Mouse (Mus musculus): ENCODE results near the gene Tfdp1. TPM values are rescaled to one million over a fixed set of nuclear protein-coding genes. Genes with fewer than 3 reads are reported as not detected.

Tfdp1 gene
- 148 and 170 TPM in 2 replicates for polyA plus RNA-seq (2015; fragmentation: Nextera tagmentation; extraction: Ambion mirVana)

GRCm38 (mm10) chr8:13338255-13338860 is at the start of gene Tfdp1:
Gene Tfdp1 (plus strand): TSS chr8:13338751.
- peak; percentile 96 for ATAC-seq
- no peaks in the 10 kb centered on the region for H3K9me3 ChIP-seq
- peak within 1 kb of the TSS; percentile 96 for H3K9ac ChIP-seq
- H3K36me3 ChIP-seq, result peaks cover 11% of the 10 kb centered on the region; the same call in 1 of the 2 replicates
- no peaks in the 10 kb centered on the region for H3K27me3 ChIP-seq (replicated peaks)
- H3K4me3 ChIP-seq (replicated peaks), result peak within 1 kb of the TSS; percentile 88
- WGBS, result under 1% methylated on average over 59 of the region's 72 CpGs
- peak within 1 kb of the TSS; percentile 79 for H3K4me2 ChIP-seq (replicated peaks)
- H3K27ac ChIP-seq, result peak within 1 kb of the TSS; percentile 73
- peaks cover 12% of the 10 kb centered on the region for H3K4me1 ChIP-seq (replicated peaks)

- Histone ChIP-seq H3K27me3 (replicated peaks) (no peaks in the 10 kb centered on the region), H3K36me3 (peaks cover 24% of the 10 kb centered on the region), H3K9me3 (no peaks in the 10 kb centered on the region), H3K4me2 (replicated peaks) (no peak overlapping the region), H3K4me1 (replicated peaks) (no peaks in the 10 kb centered on the region), H3K9ac (no peak overlapping the region), H3K27ac (no peak overlapping the region), H3K4me3 (replicated peaks) (no peak overlapping the region)
- no peak for ATAC-seq
- 31% methylated on average over 9 of the region's 9 CpGs for WGBS
Measured at GRCm38 (mm10) chr8:13292364-13292763, 46.2 kb upstream of the Tfdp1 start.

GRCm38 (mm10) chr8:13293677-13294470 is 44.7 kb upstream of the Tfdp1 start:
- H3K27me3 ChIP-seq (replicated peaks), result no peaks in the 10 kb centered on the region
- 95% methylated on average over 9 of the region's 9 CpGs for WGBS
- H3K4me1 ChIP-seq (replicated peaks), result no peaks in the 10 kb centered on the region
- H3K4me2 ChIP-seq (replicated peaks), result no peak overlapping the region
- H3K27ac ChIP-seq, result no peak overlapping the region
- no peak overlapping the region for H3K4me3 ChIP-seq (replicated peaks)
- H3K9me3 ChIP-seq, result no peaks in the 10 kb centered on the region
- H3K36me3 ChIP-seq, result peaks cover 28% of the 10 kb centered on the region
- H3K9ac ChIP-seq, result no peak overlapping the region
- ATAC-seq, result no peak

GRCm38 (mm10) chr8:13299571-13299970 is 39.0 kb upstream of the Tfdp1 start:
- Histone ChIP-seq H3K4me3 (replicated peaks) (no peak overlapping the region), H3K9ac (no peak overlapping the region), H3K4me1 (replicated peaks) (no peaks in the 10 kb centered on the region), H3K27me3 (replicated peaks) (no peaks in the 10 kb centered on the region), H3K4me2 (replicated peaks) (no peak overlapping the region), H3K36me3 (peaks cover 39% of the 10 kb centered on the region), H3K9me3 (no peaks in the 10 kb centered on the region), H3K27ac (no peak overlapping the region)
- 94% methylated on average over 8 of the region's 8 CpGs for WGBS
- ATAC-seq, result no peak

GRCm38 (mm10) chr8:13301036-13301435 is 37.5 kb upstream of the Tfdp1 start:
- WGBS, result 85% methylated on average over 7 of the region's 7 CpGs
- H3K27me3 ChIP-seq (replicated peaks), result no peaks in the 10 kb centered on the region

GRCm38 (mm10) chr8:13305459-13305858 is 33.1 kb upstream of the Tfdp1 start:
- Histone ChIP-seq H3K4me3 (replicated peaks) (no peak overlapping the region), H3K4me2 (replicated peaks) (no peak overlapping the region), H3K27me3 (replicated peaks) (no peaks in the 10 kb centered on the region), H3K9ac (no peak overlapping the region), H3K36me3 (0 out of 2 replicates have a peak, but pooled peaks cover 6% of the 10 kb centered on the region), H3K9me3 (no peaks in the 10 kb centered on the region), H3K4me1 (replicated peaks) (no peaks in the 10 kb centered on the region), H3K27ac (no peak overlapping the region)
- 95% methylated on average over 6 of the region's 6 CpGs for WGBS
- ATAC-seq, result no peak

More at GRCm38 (mm10) chr8:13301036-13301435, 37.5 kb upstream of the Tfdp1 start:
- H3K4me2 ChIP-seq (replicated peaks), result no peak overlapping the region
- no peaks in the 10 kb centered on the region for H3K4me1 ChIP-seq (replicated peaks)
- no peak overlapping the region for H3K9ac ChIP-seq
- no peak overlapping the region for H3K27ac ChIP-seq
- no peak for ATAC-seq
- H3K4me3 ChIP-seq (replicated peaks), result no peak overlapping the region
- H3K9me3 ChIP-seq, result no peaks in the 10 kb centered on the region
- peaks cover 32% of the 10 kb centered on the region for H3K36me3 ChIP-seq

GRCm38 (mm10) chr8:13305884-13306283 is 32.7 kb upstream of the Tfdp1 start:
- Histone ChIP-seq H3K36me3 (0 out of 2 replicates have a peak, but pooled peaks cover 6% of the 10 kb centered on the region), H3K4me1 (replicated peaks) (no peaks in the 10 kb centered on the region), H3K27ac (no peak overlapping the region), H3K4me2 (replicated peaks) (no peak overlapping the region), H3K27me3 (replicated peaks) (no peaks in the 10 kb centered on the region), H3K4me3 (replicated peaks) (no peak overlapping the region), H3K9ac (no peak overlapping the region), H3K9me3 (no peaks in the 10 kb centered on the region)
- no peak for ATAC-seq
- WGBS, result 95% methylated on average over 4 of the region's 4 CpGs

GRCm38 (mm10) chr8:13306309-13306909 is 32.1 kb upstream of the Tfdp1 start:
- 0 out of 2 replicates have a peak, but pooled peaks cover 9% of the 10 kb centered on the region for H3K36me3 ChIP-seq
- H3K9me3 ChIP-seq, result no peaks in the 10 kb centered on the region
- H3K9ac ChIP-seq, result no peak overlapping the region
- H3K4me2 ChIP-seq (replicated peaks), result no peak overlapping the region
- no peaks in the 10 kb centered on the region for H3K27me3 ChIP-seq (replicated peaks)
- no peaks in the 10 kb centered on the region for H3K4me1 ChIP-seq (replicated peaks)
- H3K27ac ChIP-seq, result no peak overlapping the region
- WGBS, result 72% methylated on average over 7 of the region's 7 CpGs
- no peak for ATAC-seq
- H3K4me3 ChIP-seq (replicated peaks), result no peak overlapping the region

- Histone ChIP-seq H3K9me3 (no peaks in the 10 kb centered on the region), H3K4me2 (replicated peaks) (no peak overlapping the region), H3K27ac (no peak overlapping the region), H3K27me3 (replicated peaks) (no peaks in the 10 kb centered on the region), H3K36me3 (0 out of 2 replicates have a peak, but pooled peaks cover 9% of the 10 kb centered on the region), H3K4me1 (replicated peaks) (no peaks in the 10 kb centered on the region), H3K4me3 (replicated peaks) (no peak overlapping the region), H3K9ac (no peak overlapping the region)
- ATAC-seq, result no peak
- 77% methylated on average over 9 of the region's 9 CpGs for WGBS
Measured at GRCm38 (mm10) chr8:13306916-13307315, 31.6 kb upstream of the Tfdp1 start.

- Histone ChIP-seq H3K36me3 (0 out of 2 replicates have a peak, but pooled peaks cover 5% of the 10 kb centered on the region), H3K4me2 (replicated peaks) (no peak overlapping the region), H3K9me3 (no peaks in the 10 kb centered on the region), H3K27me3 (replicated peaks) (no peaks in the 10 kb centered on the region), H3K9ac (no peak overlapping the region), H3K27ac (no peak overlapping the region), H3K4me1 (replicated peaks) (no peaks in the 10 kb centered on the region), H3K4me3 (replicated peaks) (no peak overlapping the region)
- no peak for ATAC-seq
- WGBS, result 90% methylated on average over 3 of the region's 3 CpGs
Measured at GRCm38 (mm10) chr8:13314922-13315321, 23.6 kb upstream of the Tfdp1 start.

GRCm38 (mm10) chr8:13316671-13317070 is 21.9 kb upstream of the Tfdp1 start:
- Histone ChIP-seq H3K36me3 (0 out of 2 replicates have a peak, but pooled peaks cover 3% of the 10 kb centered on the region), H3K9ac (no peak overlapping the region), H3K4me2 (replicated peaks) (no peak overlapping the region), H3K9me3 (no peaks in the 10 kb centered on the region), H3K4me3 (replicated peaks) (no peak overlapping the region), H3K4me1 (replicated peaks) (no peaks in the 10 kb centered on the region), H3K27ac (no peak overlapping the region), H3K27me3 (replicated peaks) (no peaks in the 10 kb centered on the region)
- WGBS, result 87% methylated on average over 10 of the region's 10 CpGs
- no peak for ATAC-seq

- Histone ChIP-seq H3K27ac (peak overlapping the region; percentile 32; the same call in 1 of the 2 replicates), H3K36me3 (no peaks in the 10 kb centered on the region), H3K9ac (no peak overlapping the region), H3K4me1 (replicated peaks) (peaks cover 3% of the 10 kb centered on the region; the same call in 1 of the 2 replicates), H3K4me3 (replicated peaks) (no peak overlapping the region), H3K9me3 (no peaks in the 10 kb centered on the region), H3K4me2 (replicated peaks) (no peak overlapping the region), H3K27me3 (replicated peaks) (no peaks in the 10 kb centered on the region)
- peak; percentile 84 for ATAC-seq
- WGBS, result 27% methylated on average over 5 of the region's 5 CpGs
Measured at GRCm38 (mm10) chr8:13326598-13326997, 12.0 kb upstream of the Tfdp1 start.

All from intestine, embryonic 15.5 days (tissue).